Comparison of ENCODE assay signal across 8 mouse cellular contexts in genomic region chrX:37109526-37110192, GRCm38 (mm10). TPM values are rescaled to one million over a fixed set of nuclear protein-coding genes. Genes with fewer than 3 reads are reported as not detected.
DNase-seq lines count a peak whose midpoint lies in the region; ATAC-seq and TF ChIP-seq lines count a peak whose summit lies in the region.

No protein-coding gene starts in this region.

- WGBS in kidney, embryonic 16.5 days = 19% methylated on average over 27 of the region's 27 CpGs
- 18% methylated on average over 27 of the region's 27 CpGs for WGBS in hindbrain, embryonic 13.5 days
- 19% methylated on average over 27 of the region's 27 CpGs for WGBS in midbrain, embryonic 12.5 days

- TF ChIP-seq CTCF in cortical plate, adult 2 months (IDR thresholded peaks at IDR 0.05; ENCODE audit: extremely low read depth, insufficient read depth, low read length) = no peak

- TF ChIP-seq POLR2A in cortical plate, adult 2 months (IDR thresholded peaks at IDR 0.05; ENCODE audit: extremely low read depth, insufficient read depth, low read length) = no peak

- H3K9ac ChIP-seq in kidney, embryonic 16.5 days (replicated peaks; ENCODE audit: low read length) = peak overlapping the region; percentile 72
- peak overlapping the region; percentile 70 for H3K9ac ChIP-seq in hindbrain, embryonic 13.5 days
- peak overlapping the region; percentile 58 for H3K9ac ChIP-seq in midbrain, embryonic 12.5 days (replicated peaks)

- peak overlapping the region; percentile 60 for H3K4me2 ChIP-seq in kidney, embryonic 16.5 days (replicated peaks; ENCODE audit: low read depth, low read length)
- peak overlapping the region; percentile 58 for H3K4me2 ChIP-seq in hindbrain, embryonic 13.5 days
- H3K4me2 ChIP-seq in midbrain, embryonic 12.5 days (replicated peaks) = peak overlapping the region; percentile 52

- H3K36me3 ChIP-seq in kidney, embryonic 16.5 days (ENCODE audit: insufficient read depth, low read length) = no peaks in the 10 kb centered on the region
- no peaks in the 10 kb centered on the region for H3K36me3 ChIP-seq in hindbrain, embryonic 13.5 days
- no peaks in the 10 kb centered on the region for H3K36me3 ChIP-seq in midbrain, embryonic 12.5 days

- ATAC-seq in kidney, embryonic 16.5 days (ENCODE audit: low FRiP score, low TSS enrichment) = peak; percentile 87
- ATAC-seq in hindbrain, embryonic 13.5 days (ENCODE audit: low FRiP score) = peak; percentile 87
- ATAC-seq in midbrain, embryonic 12.5 days (ENCODE audit: low FRiP score, low read depth) = peak; percentile 81

- no peaks in the 10 kb centered on the region for H3K27me3 ChIP-seq in kidney, embryonic 16.5 days (ENCODE audit: insufficient read depth, low read length)
- H3K27me3 ChIP-seq in hindbrain, embryonic 13.5 days = no peaks in the 10 kb centered on the region
- H3K27me3 ChIP-seq in midbrain, embryonic 12.5 days = no peaks in the 10 kb centered on the region

- H3K4me1 ChIP-seq in kidney, embryonic 16.5 days (ENCODE audit: insufficient read depth, low read length) = 0 out of 2 replicates have a peak, but pooled peaks cover 5% of the 10 kb centered on the region
- no peaks in the 10 kb centered on the region for H3K4me1 ChIP-seq in cortical plate, adult 2 months (ENCODE audit: control insufficient read depth, insufficient read depth, low read length)
- H3K4me1 ChIP-seq in hindbrain, embryonic 13.5 days (replicated peaks) = no peaks in the 10 kb centered on the region
- no peaks in the 10 kb centered on the region for H3K4me1 ChIP-seq in midbrain, embryonic 12.5 days

- H3K4me3 ChIP-seq in kidney, embryonic 16.5 days (ENCODE audit: low read length) = peak overlapping the region; percentile 59
- peak overlapping the region; percentile 92 for H3K4me3 ChIP-seq in cortical plate, adult 2 months (ENCODE audit: insufficient read depth, low read length)
- peak overlapping the region; percentile 49 for H3K4me3 ChIP-seq in hindbrain, embryonic 13.5 days
- H3K4me3 ChIP-seq in midbrain, embryonic 12.5 days = peak overlapping the region; percentile 52

- peak overlapping the region; percentile 88 for H3K27ac ChIP-seq in kidney, embryonic 16.5 days (ENCODE audit: low read length)
- peak overlapping the region; percentile 43; the same call in 1 of the 2 replicates for H3K27ac ChIP-seq in cortical plate, adult 2 months (ENCODE audit: insufficient read depth, low read length)
- peak overlapping the region; percentile 91 for H3K27ac ChIP-seq in hindbrain, embryonic 13.5 days
- peak overlapping the region; percentile 86 for H3K27ac ChIP-seq in midbrain, embryonic 12.5 days (replicated peaks)

- no peak for DNase-seq in kidney, postnatal 25 days
- no peak for DNase-seq in urinary bladder, adult 18-20 months (ENCODE audit: low spot score in 2 of 2)
- DNase-seq in left cerebral cortex, adult 11 months (ENCODE audit: low spot score) = no peak
- DNase-seq in layer of hippocampus, adult 18-20 months (ENCODE audit: low spot score in 2 of 2) = no peak

- no peaks in the 10 kb centered on the region for H3K9me3 ChIP-seq in kidney, embryonic 16.5 days (ENCODE audit: low read length)
- H3K9me3 ChIP-seq in hindbrain, embryonic 13.5 days = no peaks in the 10 kb centered on the region
- H3K9me3 ChIP-seq in midbrain, embryonic 12.5 days = no peaks in the 10 kb centered on the region

RNA-seq across cellular contexts. Expression of gene Upf3b, which starts 0.5 kb away (rescaled TPM):
- polyA plus RNA-seq in kidney, embryonic 16.5 days (2015; fragmentation: Nextera tagmentation; extraction: Ambion mirVana) = 17.1 and 22.3 TPM in 2 replicates
- 20.0 and 24.0 TPM in 2 replicates for polyA plus RNA-seq in cortical plate, adult 2 months (2012; rRNA removed)
- polyA plus RNA-seq in hindbrain, embryonic 13.5 days (2015; fragmentation: Nextera tagmentation; extraction: Ambion mirVana) = 33.6 and 36.2 TPM in 2 replicates
- 23.7 and 24.1 TPM in 2 replicates for polyA plus RNA-seq in midbrain, embryonic 12.5 days (2016; fragmentation: Nextera tagmentation; extraction: Ambion mirVana)
- 10 to 100 TPM; 18.4 to 18.9 TPM for total RNA-seq in layer of hippocampus, adult 18-20 months (2021)

RNA-seq across cellular contexts. Expression of gene Nkap, which starts 16.9 kb away (rescaled TPM):
- 15.7 and 16.6 TPM in 2 replicates for polyA plus RNA-seq in kidney, embryonic 16.5 days (2015; fragmentation: Nextera tagmentation; extraction: Ambion mirVana)
- polyA plus RNA-seq in cortical plate, adult 2 months (2012; rRNA removed) = 4.6 and 4.8 TPM in 2 replicates
- polyA plus RNA-seq in hindbrain, embryonic 13.5 days (2015; fragmentation: Nextera tagmentation; extraction: Ambion mirVana) = 24.2 and 25.0 TPM in 2 replicates
- polyA plus RNA-seq in midbrain, embryonic 12.5 days (2016; fragmentation: Nextera tagmentation; extraction: Ambion mirVana) = 23.9 and 28.6 TPM in 2 replicates
- 10 to 100 TPM; 12.5 to 14.8 TPM for total RNA-seq in layer of hippocampus, adult 18-20 months (2021)

RNA-seq across cellular contexts. Expression of gene Rpl39, which starts 24.5 kb away (rescaled TPM):
- polyA plus RNA-seq in kidney, embryonic 16.5 days (2015; fragmentation: Nextera tagmentation; extraction: Ambion mirVana) = 409 and 453 TPM in 2 replicates
- 330 TPM in 2 replicates for polyA plus RNA-seq in cortical plate, adult 2 months (2012; rRNA removed)
- 349 and 381 TPM in 2 replicates for polyA plus RNA-seq in hindbrain, embryonic 13.5 days (2015; fragmentation: Nextera tagmentation; extraction: Ambion mirVana)
- polyA plus RNA-seq in midbrain, embryonic 12.5 days (2016; fragmentation: Nextera tagmentation; extraction: Ambion mirVana) = 412 and 427 TPM in 2 replicates
- total RNA-seq in layer of hippocampus, adult 18-20 months (2021) = 100 to 1,000 TPM; 252 to 254 TPM

RNA-seq across cellular contexts. Expression of gene Akap14, which starts 59.0 kb away (rescaled TPM):
- not detected in 2 replicates for polyA plus RNA-seq in kidney, embryonic 16.5 days (2015; fragmentation: Nextera tagmentation; extraction: Ambion mirVana)
- polyA plus RNA-seq in cortical plate, adult 2 months (2012; rRNA removed) = 0.08 TPM in 1 of 2 replicates, not detected in the other
- 0.28 and 0.30 TPM in 2 replicates for polyA plus RNA-seq in hindbrain, embryonic 13.5 days (2015; fragmentation: Nextera tagmentation; extraction: Ambion mirVana)
- polyA plus RNA-seq in midbrain, embryonic 12.5 days (2016; fragmentation: Nextera tagmentation; extraction: Ambion mirVana) = 0.17 TPM in 1 of 2 replicates, not detected in the other
- total RNA-seq in layer of hippocampus, adult 18-20 months (2021) = under 1 TPM; 0.30 TPM
